Mouse (Mus musculus) liver, embryonic 14.5 days (tissue): Measurements from ENCODE around the gene Tbc1d4.

ENCODE experiments used
- CTCF ChIP-seq: IDR thresholded peaks from 2 replicates; pipeline ENCODE4 v1.5.1; 2016; ENCODE audit warnings: antibody characterized with exemption, low read depth, control low read depth
- EP300 ChIP-seq: IDR thresholded peaks from 2 replicates; pipeline ENCODE4 v1.6.1; 2016; ENCODE audit warnings: antibody characterized with exemption, low read depth

DNA sequence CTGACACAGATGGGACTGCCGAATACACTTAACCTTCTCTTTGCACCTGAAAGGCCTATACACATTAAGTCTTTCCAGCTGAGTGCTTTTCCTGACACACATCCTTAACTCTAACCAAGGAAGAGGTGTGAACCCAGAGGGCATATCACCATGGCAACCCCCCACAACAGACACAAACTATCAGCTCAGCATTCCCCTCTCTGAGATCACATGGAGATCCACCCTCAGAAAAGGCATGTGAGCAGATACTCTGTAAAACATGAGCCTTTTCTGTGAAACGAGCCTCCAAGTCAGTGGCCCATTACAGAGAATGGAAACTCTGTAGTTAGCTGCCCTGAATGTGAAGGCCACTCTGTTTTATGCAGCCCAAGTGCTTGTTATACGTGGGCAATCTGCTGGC, 6.1 kb downstream of the Tbc1d4 start:
- no peak for TF ChIP-seq CTCF
- TF ChIP-seq EP300 = no peak
